Mouse (Mus musculus) bone marrow, adult 2 months (tissue): ENCODE data around the gene Spata21. TPM values are rescaled to one million over a fixed set of nuclear protein-coding genes. Genes with fewer than 3 reads are reported as not detected.

Experiments
- H3K27ac ChIP-seq: fragments of 200-500 bp; 2 replicates; pipeline ENCODE4 v1.5.1; 2012; ENCODE audit warnings: low read depth, mild to moderate bottlenecking, control low read depth, inconsistent platforms, low read length; ENCODE audit not compliant: control insufficient read depth, poor library complexity, insufficient read depth
- H3K4me1 ChIP-seq: fragments of 200-500 bp; 2 replicates; pipeline ENCODE4 v1.6.1; 2011; ENCODE audit warnings: low read length; ENCODE audit not compliant: control insufficient read depth, insufficient read depth
- H3K4me3 ChIP-seq: fragments of 200-500 bp; replicated peaks from 2 replicates; pipeline ENCODE3; 2011; ENCODE audit warnings: mild to moderate bottlenecking, low read depth, low read length, control low read depth; ENCODE audit not compliant: control insufficient read depth
- CTCF ChIP-seq: fragments of 200-500 bp; IDR thresholded peaks from 2 replicates; pipeline ENCODE4 v1.5.1; 2011; ENCODE audit warnings: low read length, control low read depth; ENCODE audit not compliant: control insufficient read depth, insufficient read depth
- POLR2A ChIP-seq: fragments of 200-500 bp; IDR thresholded peaks from 2 replicates; pipeline ENCODE4 v1.6.1; 2011; ENCODE audit warnings: low read depth, mild to moderate bottlenecking, control low read depth, low read length, borderline replicate concordance; ENCODE audit not compliant: control insufficient read depth
- WGBS: fragments of 180-500 bp; shearing (Covaris S2); methylation state at CpG from one replicate; pipeline ENCODE4 v1.1.7; 2018; 5-methylcytosine and 5-hydroxymethylcytosine counted together
- polyA plus RNA-seq: library from polyadenylated mRNA; stranded (reverse); fragments of >200 nt; gene quantifications from 2 replicates; pipeline ENCODE4 v1.2.4, GENCODE M21; 2011; ENCODE audit warnings: low replicate concordance; ENCODE audit not compliant: missing spikeins, insufficient read depth, insufficient read length

Gene Spata21
- polyA plus RNA-seq, 1 experiment, result not detected

- Histone ChIP-seq H3K4me1 (no peaks in the 10 kb centered on the region), H3K4me3 (no peak overlapping the region), H3K27ac (no peak overlapping the region)
- 62% methylated on average over 10 of the region's 10 CpGs for WGBS
- no peak for TF ChIP-seq POLR2A
- TF ChIP-seq CTCF, result no peak
Observed at GRCm38 (mm10) chr4:141108196-141108732, 20.1 kb downstream of the Spata21 start.

GRCm38 (mm10) chr4:141113831-141114230 lies 25.7 kb downstream of the Spata21 start:
- WGBS, result 85% methylated on average over 7 of the region's 7 CpGs
- Histone ChIP-seq H3K4me3 (no peak overlapping the region), H3K4me1 (no peaks in the 10 kb centered on the region), H3K27ac (no peak overlapping the region)
- TF ChIP-seq POLR2A, result no peak
- TF ChIP-seq CTCF, result no peak

- H3K27ac ChIP-seq, result no peak overlapping the region
- TF ChIP-seq POLR2A (no peak), CTCF (no peak)
- no peaks in the 10 kb centered on the region for H3K4me1 ChIP-seq
- H3K4me3 ChIP-seq, result no peak overlapping the region
- 94% methylated on average over 6 of the region's 6 CpGs for WGBS
Observed at GRCm38 (mm10) chr4:141114521-141114981, 26.4 kb downstream of the Spata21 start.

GRCm38 (mm10) chr4:141115398-141115797 lies 27.3 kb downstream of the Spata21 start:
- 90% methylated on average over 8 of the region's 8 CpGs for WGBS
- H3K4me3 ChIP-seq, result no peak overlapping the region
- no peaks in the 10 kb centered on the region for H3K4me1 ChIP-seq
- TF ChIP-seq POLR2A (no peak), CTCF (no peak)
- no peak overlapping the region for H3K27ac ChIP-seq

- H3K4me3 ChIP-seq, result no peak overlapping the region
- no peaks in the 10 kb centered on the region for H3K4me1 ChIP-seq
- TF ChIP-seq POLR2A (no peak), CTCF (no peak)
- 77% methylated on average over 4 of the region's 4 CpGs for WGBS
- H3K27ac ChIP-seq, result no peak overlapping the region
Observed at GRCm38 (mm10) chr4:141118691-141119090, 30.6 kb downstream of the Spata21 start.

GRCm38 (mm10) chr4:141120700-141121099 lies 32.6 kb downstream of the Spata21 start:
- WGBS, result 55% methylated on average over 11 of the region's 11 CpGs
- Histone ChIP-seq H3K27ac (no peak overlapping the region), H3K4me3 (no peak overlapping the region), H3K4me1 (no peaks in the 10 kb centered on the region)
- TF ChIP-seq CTCF (peak; percentile 56; the same call in 1 of the 2 replicates), POLR2A (no peak)

- Histone ChIP-seq H3K27ac (no peak overlapping the region), H3K4me3 (no peak overlapping the region), H3K4me1 (no peaks in the 10 kb centered on the region)
- TF ChIP-seq CTCF (no peak), POLR2A (no peak)
- WGBS, result 76% methylated on average over 7 of the region's 7 CpGs
Observed at GRCm38 (mm10) chr4:141122663-141123062, 34.5 kb downstream of the Spata21 start.

- 63% methylated on average over 1 of the region's 1 CpGs for WGBS
- H3K4me1 ChIP-seq, result no peaks in the 10 kb centered on the region
- H3K27ac ChIP-seq, result no peak overlapping the region
Observed at GRCm38 (mm10) chr4:141123065-141123464, 34.9 kb downstream of the Spata21 start.

More at GRCm38 (mm10) chr4:141123065-141123464, 34.9 kb downstream of the Spata21 start:
- TF ChIP-seq CTCF, result no peak
- TF ChIP-seq POLR2A, result no peak
- H3K4me3 ChIP-seq, result no peak overlapping the region
